Mouse (Mus musculus) midbrain, embryonic 15.5 days (tissue): ENCODE measurements around the gene Zc3h7b. TPM values are rescaled to one million over a fixed set of nuclear protein-coding genes. Genes with fewer than 3 reads are reported as not detected.
"Not testable (repeated sequence)": the region's sequence is repeated elsewhere in the genome, so short reads cannot be mapped to it uniquely, and the experiment has no call there.

ENCODE experiments used
- ATAC-seq: fragments of 200-750 bp; cut with Nextera tagmentation; replicated peaks from 2 replicates; pipeline ENCODE4 v1.8.0; 2017; ENCODE audit warnings: moderate TSS enrichment
- H3K27ac ChIP-seq: fragments of 300-500 bp; sonication (generic); 2 replicates; pipeline ENCODE4 v1.5.1; 2015; ENCODE audit warnings: mild to moderate bottlenecking, inconsistent platforms
- H3K27me3 ChIP-seq: fragments of 300-500 bp; sonication (generic); replicated peaks from 2 replicates; pipeline ENCODE4 v1.6.1; 2015; ENCODE audit warnings: inconsistent platforms
- H3K36me3 ChIP-seq: fragments of 300-500 bp; sonication (generic); replicated peaks from 2 replicates; pipeline ENCODE4 v1.6.1; 2015; ENCODE audit warnings: inconsistent platforms
- H3K4me1 ChIP-seq: fragments of 300-500 bp; sonication (generic); 2 replicates; pipeline ENCODE4 v1.6.1; 2015; ENCODE audit warnings: inconsistent platforms
- H3K4me2 ChIP-seq: fragments of 300-500 bp; sonication (generic); 2 replicates; pipeline ENCODE4 v1.6.1; 2015; ENCODE audit warnings: inconsistent platforms, mild to moderate bottlenecking, moderate library complexity
- H3K4me3 ChIP-seq: fragments of 300-500 bp; sonication (generic); 2 replicates; pipeline ENCODE4 v1.5.1; 2015; ENCODE audit warnings: mild to moderate bottlenecking, inconsistent platforms
- H3K9ac ChIP-seq: fragments of 300-500 bp; sonication (generic); 2 replicates; pipeline ENCODE4 v1.6.1; 2015; ENCODE audit warnings: mild to moderate bottlenecking, inconsistent platforms
- H3K9me3 ChIP-seq: fragments of 300-500 bp; sonication (generic); 2 replicates; pipeline ENCODE4 v1.6.1; 2016; ENCODE audit warnings: inconsistent platforms
- WGBS: fragments of 180-500 bp; shearing (Covaris S2); methylation state at CpG from one replicate; pipeline ENCODE4 v1.1.7; 2015; ENCODE audit warnings: mixed read lengths; 5-methylcytosine and 5-hydroxymethylcytosine counted together
- polyA plus RNA-seq: library from polyadenylated mRNA; unstranded; fragments of >200 nt; fragmentation: Nextera tagmentation; extraction: Ambion mirVana; gene quantifications from 2 replicates; pipeline ENCODE4 v1.2.1, GENCODE M21; 2015

The Zc3h7b gene
- polyA plus RNA-seq, 1 experiment from 2014 or later = 59.2 TPM

DNA sequence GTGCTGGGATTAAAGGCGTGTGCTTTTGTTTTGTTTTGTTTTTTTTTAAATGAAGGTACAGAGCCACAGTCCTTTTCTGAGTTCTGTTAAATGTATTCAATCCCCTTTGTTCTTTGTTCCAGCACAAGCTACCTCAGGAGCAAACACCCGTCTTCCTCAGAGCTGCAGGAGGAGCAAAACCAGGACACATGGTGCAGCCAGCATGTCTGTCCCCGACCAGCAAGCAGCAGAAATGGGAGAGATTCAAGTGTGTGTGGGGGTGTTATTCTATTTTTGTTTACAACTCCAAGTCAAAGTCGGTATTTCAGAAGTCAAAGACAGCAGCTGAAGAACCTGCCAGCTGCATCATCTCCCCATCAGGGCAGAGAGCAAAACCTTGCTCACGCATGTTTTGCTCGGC, 31.1 kb upstream of the Zc3h7b start:
- Histone ChIP-seq H3K9me3 (no peaks in the 10 kb centered on the region), H3K4me1 (peaks cover 11% of the 10 kb centered on the region), H3K4me2 (no peak overlapping the region), H3K4me3 (no peak overlapping the region), H3K9ac (no peak overlapping the region), H3K27ac (no peak overlapping the region), H3K27me3 (no peaks in the 10 kb centered on the region), H3K36me3 (peaks cover 56% of the 10 kb centered on the region)
- WGBS = 89% methylated on average over 6 of the region's 6 CpGs
- no peak for ATAC-seq

DNA sequence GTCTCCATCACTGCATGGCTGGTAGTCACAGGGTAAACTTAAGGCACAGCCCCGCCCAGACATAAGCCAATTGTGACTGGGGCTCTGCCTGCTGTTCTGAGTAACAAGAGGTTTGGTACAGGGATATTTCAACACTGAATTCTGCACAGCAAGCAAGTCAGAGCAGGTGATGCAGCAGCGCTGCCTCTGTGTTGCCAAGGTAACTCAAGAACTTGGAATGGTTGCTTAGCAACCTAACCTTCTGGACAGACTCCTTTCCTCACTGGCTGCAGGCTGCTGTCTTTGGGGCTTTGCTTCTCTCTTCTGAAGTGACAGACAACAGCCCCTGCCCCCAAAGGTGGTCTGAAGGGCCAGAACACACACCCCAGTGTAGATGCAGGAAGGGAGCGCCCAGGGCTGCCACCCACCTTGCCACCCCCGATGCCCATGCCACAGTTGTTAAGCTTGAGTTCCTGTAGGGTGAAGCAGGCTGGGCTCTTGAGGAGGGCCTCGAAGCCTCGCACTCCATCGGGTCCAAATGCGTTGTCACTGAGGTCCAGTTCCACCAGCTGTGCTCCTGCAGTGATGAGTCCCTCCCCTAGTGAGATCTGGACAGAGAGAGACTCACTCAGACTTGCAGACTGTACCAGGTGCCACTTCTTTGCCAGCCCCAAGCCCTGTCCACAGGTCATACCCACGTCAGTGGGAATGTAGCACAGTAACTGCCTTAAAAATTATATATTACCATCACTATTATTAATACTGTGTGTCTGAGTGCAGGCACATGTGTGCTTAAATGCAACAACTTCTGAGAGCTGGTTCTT, 26.3 kb upstream of the Zc3h7b start:
- H3K27me3 ChIP-seq = no peaks in the 10 kb centered on the region
- H3K36me3 ChIP-seq = peaks cover 43% of the 10 kb centered on the region
- H3K4me3 ChIP-seq = no peak overlapping the region
- peak overlapping the region; percentile 90 for H3K27ac ChIP-seq
- 49% methylated on average over 9 of the region's 9 CpGs for WGBS
- peaks cover 16% of the 10 kb centered on the region for H3K4me1 ChIP-seq
- H3K9me3 ChIP-seq = no peaks in the 10 kb centered on the region
- H3K4me2 ChIP-seq = peak overlapping the region; percentile 20
- H3K9ac ChIP-seq = 0 out of 2 replicates have a peak overlapping the region, but pooled peaks have one; percentile 7
- peak; percentile 94 for ATAC-seq

DNA sequence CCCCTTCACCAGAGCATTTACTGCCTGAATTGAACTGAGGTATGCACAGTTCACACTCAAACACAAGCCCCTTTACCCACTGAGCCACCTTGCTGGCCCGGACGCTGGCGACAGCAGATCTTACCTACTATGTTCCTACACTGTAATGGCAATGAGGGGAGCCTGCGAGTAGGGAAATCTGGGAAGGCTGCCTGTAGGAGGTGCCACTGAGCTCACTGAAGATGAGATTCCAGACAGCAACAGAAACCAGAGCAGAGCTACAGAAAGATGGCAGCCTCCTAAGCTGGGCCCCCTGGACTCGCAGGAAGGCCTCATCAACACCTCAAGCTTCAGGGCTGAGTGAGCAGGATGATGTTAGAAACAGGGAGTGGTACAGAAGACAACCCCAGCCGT, 25.7 kb upstream of the Zc3h7b start:
- 0 out of 2 replicates have a peak overlapping the region, but pooled peaks have one; percentile 7 for H3K9ac ChIP-seq
- H3K4me3 ChIP-seq = no peak overlapping the region
- H3K9me3 ChIP-seq = no peaks in the 10 kb centered on the region
- 95% methylated on average over 6 of the region's 6 CpGs for WGBS
- ATAC-seq = no peak
- peak overlapping the region; percentile 90 for H3K27ac ChIP-seq
- H3K4me1 ChIP-seq = peaks cover 16% of the 10 kb centered on the region
- no peak overlapping the region for H3K4me2 ChIP-seq
- peaks cover 43% of the 10 kb centered on the region for H3K36me3 ChIP-seq
- H3K27me3 ChIP-seq = no peaks in the 10 kb centered on the region

DNA sequence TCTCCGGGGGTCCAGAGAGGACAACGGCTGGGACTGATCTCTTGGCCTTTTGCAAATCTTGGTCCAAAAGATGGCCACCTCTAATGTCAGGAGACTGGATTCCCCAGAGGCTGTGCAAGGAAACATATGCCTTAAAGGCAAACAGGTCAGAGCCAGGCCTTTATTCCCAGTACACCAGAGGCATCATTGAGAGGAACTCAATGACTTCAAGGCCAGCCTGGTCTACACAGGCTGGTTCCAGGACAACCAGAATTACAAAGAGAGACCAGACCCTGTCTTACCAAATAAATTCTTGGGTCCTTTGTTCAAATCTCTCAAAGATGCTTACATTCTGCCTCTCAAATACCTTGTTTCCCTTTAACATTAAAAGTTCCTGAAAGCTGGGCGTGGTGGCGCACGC, 22.5 kb upstream of the Zc3h7b start:
- no peaks in the 10 kb centered on the region for H3K27me3 ChIP-seq
- H3K27ac ChIP-seq = no peak overlapping the region
- peaks cover 27% of the 10 kb centered on the region for H3K36me3 ChIP-seq
- WGBS = 94% methylated on average over 5 of the region's 5 CpGs
- no peak overlapping the region for H3K4me2 ChIP-seq
- peaks cover 24% of the 10 kb centered on the region for H3K4me1 ChIP-seq
- no peaks in the 10 kb centered on the region for H3K9me3 ChIP-seq
- H3K4me3 ChIP-seq = no peak overlapping the region
- no peak overlapping the region for H3K9ac ChIP-seq
- no peak for ATAC-seq

DNA sequence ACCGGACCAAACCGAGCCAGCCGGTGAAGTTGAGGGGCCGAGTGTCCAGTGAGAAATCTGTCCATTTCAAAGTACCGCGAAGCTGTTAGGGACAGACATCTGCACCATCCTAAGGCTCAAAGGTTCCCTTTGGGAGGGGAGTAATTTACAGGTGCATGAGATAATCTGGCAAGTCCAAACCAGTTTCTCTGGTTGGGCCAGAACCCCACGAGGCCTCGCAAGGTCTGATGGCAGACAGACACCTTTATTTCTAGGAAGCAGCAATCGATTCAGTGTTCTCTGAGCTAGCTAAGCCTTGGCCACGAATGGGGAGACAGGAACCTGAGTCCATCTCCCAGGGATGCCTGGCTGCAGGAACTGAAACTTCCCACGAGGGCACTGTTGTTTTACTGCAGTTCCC, 21.2 kb upstream of the Zc3h7b start:
- 95% methylated on average over 11 of the region's 11 CpGs for WGBS

DNA sequence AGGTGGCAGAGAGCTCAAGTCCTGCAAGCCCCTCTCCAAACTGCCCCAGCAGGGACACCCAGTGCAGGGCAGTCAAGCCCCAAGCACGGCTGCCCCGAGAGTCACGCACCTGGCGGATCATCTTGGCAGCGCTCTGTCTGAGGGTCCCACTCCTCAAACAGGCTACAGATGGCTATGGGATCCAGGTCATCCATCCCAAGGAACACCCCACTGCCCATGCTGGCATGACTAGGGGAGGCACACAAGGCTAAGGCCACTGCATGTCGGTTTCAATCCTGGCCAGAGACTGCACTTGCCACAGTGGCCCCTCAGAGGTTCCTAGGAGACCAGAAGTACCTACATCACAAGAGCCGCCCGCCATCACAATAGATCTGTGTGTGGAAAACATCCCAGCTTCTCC, 18.9 kb upstream of the Zc3h7b start:
- H3K4me2 ChIP-seq = no peak overlapping the region
- no peak for ATAC-seq
- WGBS = 93% methylated on average over 8 of the region's 8 CpGs
- H3K4me3 ChIP-seq = no peak overlapping the region
- peaks cover 15% of the 10 kb centered on the region for H3K36me3 ChIP-seq
- no peaks in the 10 kb centered on the region for H3K27me3 ChIP-seq
- no peak overlapping the region for H3K9ac ChIP-seq
- no peaks in the 10 kb centered on the region for H3K9me3 ChIP-seq
- H3K4me1 ChIP-seq = peaks cover 28% of the 10 kb centered on the region
- H3K27ac ChIP-seq = no peak overlapping the region

More for the DNA sequence above, 21.2 kb upstream of the Zc3h7b start:
- H3K36me3 ChIP-seq = peaks cover 27% of the 10 kb centered on the region
- no peak overlapping the region for H3K9ac ChIP-seq
- H3K4me2 ChIP-seq = no peak overlapping the region
- H3K4me3 ChIP-seq = no peak overlapping the region
- peaks cover 26% of the 10 kb centered on the region for H3K4me1 ChIP-seq
- no peaks in the 10 kb centered on the region for H3K27me3 ChIP-seq
- no peaks in the 10 kb centered on the region for H3K9me3 ChIP-seq
- ATAC-seq = no peak
- no peak overlapping the region for H3K27ac ChIP-seq

DNA sequence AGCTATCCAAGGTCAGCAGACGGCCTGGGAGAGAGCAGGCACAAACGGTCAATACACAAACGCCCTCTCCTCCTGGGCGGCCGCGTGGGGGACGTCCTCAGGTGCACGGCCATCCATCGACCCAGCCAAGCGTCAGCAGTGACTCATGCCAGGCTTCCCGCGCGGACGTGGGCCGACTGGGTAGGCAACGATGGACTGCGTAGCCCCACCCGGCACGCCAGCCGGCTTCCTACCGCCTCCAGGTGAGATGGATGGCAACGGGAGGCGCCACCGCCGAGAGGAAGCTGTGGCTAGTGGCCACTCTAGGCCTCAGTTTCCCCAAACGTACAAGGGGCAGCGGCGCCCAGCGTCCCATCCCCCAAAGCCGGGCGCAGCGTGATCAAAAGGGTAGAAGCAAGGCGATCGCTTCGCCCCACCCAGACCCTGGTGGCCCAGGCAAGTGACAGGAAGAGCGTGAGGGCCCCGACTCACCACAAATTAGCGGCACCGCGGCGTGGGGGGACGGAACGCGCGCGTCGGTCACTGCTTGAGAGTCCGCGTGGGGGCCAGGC, 15.5 kb upstream of the Zc3h7b start:
- ATAC-seq = peak; percentile 48
- peak overlapping the region; percentile 86 for H3K9ac ChIP-seq
- peak overlapping the region; percentile 93 for H3K4me2 ChIP-seq
- under 1% methylated on average over 49 of the region's 49 CpGs for WGBS
- 0 out of 2 replicates have a peak, but pooled peaks cover 2% of the 10 kb centered on the region for H3K27me3 ChIP-seq
- H3K36me3 ChIP-seq = no peaks in the 10 kb centered on the region
- H3K4me3 ChIP-seq = peak overlapping the region; percentile 76
- peak overlapping the region; percentile 70 for H3K27ac ChIP-seq
- no peaks in the 10 kb centered on the region for H3K9me3 ChIP-seq
- H3K4me1 ChIP-seq = peaks cover 28% of the 10 kb centered on the region

DNA sequence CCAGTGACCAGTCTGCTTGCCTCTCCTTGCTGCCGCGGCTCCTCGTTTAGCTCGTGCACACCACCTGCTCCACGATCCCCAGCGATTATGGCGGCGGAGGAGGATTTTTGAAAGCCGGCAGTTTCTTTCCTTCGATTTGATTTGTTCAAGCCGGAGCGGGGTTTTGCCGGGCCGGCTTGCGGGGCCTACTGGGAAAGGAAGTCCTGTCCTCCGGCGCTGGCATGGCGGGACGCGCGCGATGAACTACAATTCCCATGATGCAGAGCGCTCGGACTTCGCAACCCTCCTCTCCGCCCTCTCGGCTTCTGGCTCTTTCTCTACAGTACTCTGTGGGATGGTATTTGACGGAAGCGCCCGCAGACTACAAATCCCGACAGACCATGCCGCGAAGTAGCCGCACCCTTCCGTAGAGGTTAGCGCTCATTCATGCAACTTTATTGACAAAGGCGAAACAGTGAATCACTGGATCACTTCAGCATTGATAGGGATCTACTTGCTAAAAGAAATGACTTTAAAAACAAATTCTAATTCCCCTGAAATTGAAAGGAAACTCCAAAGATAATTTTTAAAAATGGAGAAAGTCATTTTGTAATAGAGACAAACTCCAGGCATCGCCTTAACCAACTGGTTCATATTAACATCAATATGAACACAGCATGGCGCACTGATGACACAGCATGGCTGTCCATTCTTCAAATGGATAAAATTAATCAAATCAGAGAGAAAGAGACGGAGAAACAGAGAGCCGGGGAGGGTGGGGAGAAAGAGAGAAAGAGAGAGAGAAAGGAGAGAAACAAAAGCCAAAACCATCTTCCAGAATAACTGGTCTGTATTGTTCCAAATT, 14.8 kb upstream of the Zc3h7b start:
- peak overlapping the region; percentile 86 for H3K9ac ChIP-seq
- peak overlapping the region; percentile 76 for H3K4me3 ChIP-seq
- peak; percentile 99 for ATAC-seq
- H3K27me3 ChIP-seq = 0 out of 2 replicates have a peak, but pooled peaks cover 2% of the 10 kb centered on the region
- H3K27ac ChIP-seq = peak overlapping the region; percentile 70
- no peaks in the 10 kb centered on the region for H3K9me3 ChIP-seq
- peak overlapping the region; percentile 93 for H3K4me2 ChIP-seq
- peaks cover 28% of the 10 kb centered on the region for H3K4me1 ChIP-seq
- WGBS = 4% methylated on average over 41 of the region's 41 CpGs
- no peaks in the 10 kb centered on the region for H3K36me3 ChIP-seq

DNA sequence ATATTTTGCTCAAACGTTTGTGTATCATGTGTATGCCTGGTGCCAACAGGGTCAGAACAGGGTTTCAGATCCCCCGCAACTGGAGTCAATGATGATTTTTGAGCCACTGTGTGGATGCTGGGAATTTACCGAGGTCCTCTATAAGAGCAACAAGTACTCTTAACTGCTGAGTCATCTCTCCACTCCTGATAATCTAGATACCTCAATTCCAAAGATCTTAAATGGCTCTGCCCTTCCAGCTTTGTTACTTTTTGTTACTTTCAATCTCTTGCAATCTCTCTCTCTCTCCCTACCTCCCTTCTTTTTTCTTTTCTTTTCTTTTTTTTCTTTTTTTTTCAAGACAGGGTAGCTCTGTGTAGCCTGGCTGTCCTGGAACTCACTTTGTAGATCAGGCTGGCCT, 9.8 kb upstream of the Zc3h7b start:
- 63% methylated on average over 3 of the region's 3 CpGs for WGBS
- no peak for ATAC-seq
- no peaks in the 10 kb centered on the region for H3K36me3 ChIP-seq

DNA sequence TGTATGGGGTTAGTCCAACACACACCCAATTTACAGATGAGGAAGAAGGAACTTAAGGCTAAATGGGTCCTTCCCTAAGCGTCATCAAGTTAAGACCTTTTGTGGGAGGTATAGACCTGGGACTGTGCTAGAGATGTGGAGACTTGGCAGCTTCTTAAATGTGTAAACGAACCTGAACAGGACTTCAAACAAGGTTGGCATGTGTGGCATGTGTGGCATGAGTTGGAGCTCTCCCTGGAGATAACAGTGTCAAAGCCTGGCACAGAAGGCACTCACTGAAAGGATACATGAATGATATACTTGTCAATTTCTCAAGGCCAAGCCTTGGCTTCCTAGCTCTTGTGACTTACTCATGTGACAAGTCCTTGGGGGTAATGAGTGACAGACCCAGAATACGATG, 5.6 kb upstream of the Zc3h7b start:
- WGBS = 85% methylated on average over 3 of the region's 3 CpGs
- no peaks in the 10 kb centered on the region for H3K36me3 ChIP-seq
- ATAC-seq = no peak

More for the DNA sequence above, 9.8 kb upstream of the Zc3h7b start:
- Histone ChIP-seq H3K4me2 (no peak overlapping the region), H3K9me3 (no peaks in the 10 kb centered on the region), H3K27ac (no peak overlapping the region), H3K4me1 (peaks cover 3% of the 10 kb centered on the region; the same call in 1 of the 2 replicates), H3K27me3 (0 out of 2 replicates have a peak, but pooled peaks cover 2% of the 10 kb centered on the region), H3K9ac (no peak overlapping the region), H3K4me3 (no peak overlapping the region)

DNA sequence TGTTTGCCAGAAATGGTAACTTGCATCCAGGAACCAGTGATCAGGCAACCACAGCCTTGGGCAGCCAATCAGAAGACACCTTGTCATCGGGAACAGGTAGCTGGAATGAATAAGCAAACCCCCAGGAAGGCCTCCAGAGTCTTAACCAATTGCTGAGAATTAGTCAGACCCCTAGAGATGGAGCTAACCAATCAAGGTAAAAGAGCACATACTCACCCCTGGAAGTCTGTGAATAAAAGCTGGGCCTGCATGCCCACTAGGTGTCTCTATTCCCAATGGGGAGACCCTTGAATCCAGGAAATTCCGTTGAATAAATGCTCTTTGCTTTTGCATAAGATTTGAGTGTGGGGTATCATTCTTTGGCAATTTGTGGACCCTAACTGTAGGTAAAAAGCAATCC, 4.9 kb upstream of the Zc3h7b start:
- 8% methylated on average over 2 of the region's 2 CpGs for WGBS
- no peak overlapping the region for H3K9ac ChIP-seq
- H3K4me2 ChIP-seq = no peak overlapping the region
- no peaks in the 10 kb centered on the region for H3K36me3 ChIP-seq
- H3K27ac ChIP-seq = no peak overlapping the region
- H3K27me3 ChIP-seq = no peaks in the 10 kb centered on the region
- ATAC-seq = no peak
- no peaks in the 10 kb centered on the region for H3K9me3 ChIP-seq
- H3K4me3 ChIP-seq = no peak overlapping the region
- H3K4me1 ChIP-seq = peaks cover 5% of the 10 kb centered on the region

More for the DNA sequence above, 5.6 kb upstream of the Zc3h7b start:
- no peak overlapping the region for H3K4me2 ChIP-seq
- H3K4me3 ChIP-seq = no peak overlapping the region
- H3K9me3 ChIP-seq = no peaks in the 10 kb centered on the region
- no peak overlapping the region for H3K9ac ChIP-seq
- no peak overlapping the region for H3K27ac ChIP-seq
- H3K27me3 ChIP-seq = no peaks in the 10 kb centered on the region
- H3K4me1 ChIP-seq = peaks cover 1% of the 10 kb centered on the region

DNA sequence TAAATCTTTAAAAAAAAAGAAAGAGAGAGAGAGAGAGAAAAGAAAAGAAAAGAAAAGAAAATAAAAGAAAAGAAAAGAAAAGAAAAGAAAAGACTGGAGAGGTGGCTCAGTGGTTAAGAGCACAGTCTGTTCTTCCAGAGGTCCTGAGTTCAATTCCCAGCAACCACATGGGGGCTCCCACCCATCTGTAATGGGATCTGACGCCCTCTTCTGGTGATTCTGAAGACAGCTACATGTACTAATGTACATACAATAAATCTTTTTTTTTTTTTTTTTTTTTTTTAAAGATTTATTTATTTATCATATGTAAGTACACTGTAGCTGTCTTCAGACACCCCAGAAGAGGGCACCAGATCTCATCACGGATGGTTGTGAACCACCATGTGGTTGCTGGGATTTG, 2.5 kb upstream of the Zc3h7b start:
- ATAC-seq, H3K4me3 ChIP-seq, H3K9ac ChIP-seq, H3K9me3 ChIP-seq, H3K27ac ChIP-seq, H3K27me3 ChIP-seq, H3K4me2 ChIP-seq, H3K36me3 ChIP-seq: not testable (repeated sequence)
- WGBS = 28% methylated on average over 2 of the region's 2 CpGs
- H3K4me1 ChIP-seq = peaks cover 16% of the 10 kb centered on the region
